Mouse (Mus musculus) regulatory T cell (primary cell): ENCODE results near the gene Serpinb6b.
"Not testable (repeated sequence)": the region's sequence is repeated elsewhere in the genome, so short reads cannot be mapped to it uniquely, and the experiment has no call there.

ENCODE experiments used
- in situ Hi-C: fragments of 300-600 bp; cut with MboI, MseI; formaldehyde crosslinking; loops from one replicate; pipeline ENCODE4 v1.15.1; 2025; ENCODE audit warnings: high pct_unique_total_duplicates

The Serpinb6b gene

GRCm38 (mm10) chr13:32964989-32965811 is at the start of gene Serpinb6b:
Serpinb6b (plus strand) TSS chr13:32965209.
- in situ Hi-C loops, result no loop called here

GRCm38 (mm10) chr13:32922622-32923021 is 42.4 kb upstream of the Serpinb6b start:
- in situ Hi-C loops, result no loop called here

DNA sequence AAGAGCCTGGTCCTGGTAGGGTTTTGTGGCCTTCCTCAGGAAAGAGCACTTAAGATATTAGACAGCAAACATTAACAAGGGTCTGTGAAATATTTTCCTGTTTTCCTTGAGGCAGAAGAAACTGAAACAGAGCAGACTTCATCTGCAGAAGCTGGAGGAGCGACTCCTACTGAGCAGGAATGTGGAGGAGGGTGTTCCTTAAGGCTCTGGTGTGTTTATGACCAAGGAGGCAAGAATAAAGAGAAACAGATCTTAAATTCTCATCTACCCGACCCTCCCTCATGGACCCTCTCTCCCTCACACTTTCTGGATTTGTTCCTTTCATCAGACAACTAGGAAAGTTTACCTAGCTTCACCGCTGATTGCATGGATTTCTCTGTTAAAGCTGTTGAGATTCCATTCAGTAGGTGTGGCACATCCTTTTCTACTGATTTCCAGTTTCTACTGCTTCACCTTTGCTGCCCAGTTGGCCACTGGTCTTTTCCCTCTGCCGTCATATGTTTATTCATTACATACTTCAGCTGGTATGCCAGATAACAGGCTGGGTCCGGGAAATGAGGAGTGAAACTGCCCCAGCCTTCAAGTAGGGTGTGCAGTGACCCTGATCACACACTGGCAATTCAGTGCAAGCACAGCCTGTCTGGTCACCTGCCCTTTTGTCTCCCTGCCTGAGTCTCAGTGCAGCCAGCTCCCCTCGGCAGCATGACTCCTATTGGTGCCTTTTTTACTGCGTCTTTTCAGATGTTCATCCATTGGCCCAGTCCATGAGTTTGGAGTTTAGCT is 40.2 kb upstream of the Serpinb6b start:
- in situ Hi-C loops, result no loop called here

GRCm38 (mm10) chr13:32926661-32927060 is 38.3 kb upstream of the Serpinb6b start:
- in situ Hi-C loops, result no loop called here

- in situ Hi-C loops, result no loop called here
Observed at GRCm38 (mm10) chr13:32927241-32927640, 37.8 kb upstream of the Serpinb6b start.

DNA sequence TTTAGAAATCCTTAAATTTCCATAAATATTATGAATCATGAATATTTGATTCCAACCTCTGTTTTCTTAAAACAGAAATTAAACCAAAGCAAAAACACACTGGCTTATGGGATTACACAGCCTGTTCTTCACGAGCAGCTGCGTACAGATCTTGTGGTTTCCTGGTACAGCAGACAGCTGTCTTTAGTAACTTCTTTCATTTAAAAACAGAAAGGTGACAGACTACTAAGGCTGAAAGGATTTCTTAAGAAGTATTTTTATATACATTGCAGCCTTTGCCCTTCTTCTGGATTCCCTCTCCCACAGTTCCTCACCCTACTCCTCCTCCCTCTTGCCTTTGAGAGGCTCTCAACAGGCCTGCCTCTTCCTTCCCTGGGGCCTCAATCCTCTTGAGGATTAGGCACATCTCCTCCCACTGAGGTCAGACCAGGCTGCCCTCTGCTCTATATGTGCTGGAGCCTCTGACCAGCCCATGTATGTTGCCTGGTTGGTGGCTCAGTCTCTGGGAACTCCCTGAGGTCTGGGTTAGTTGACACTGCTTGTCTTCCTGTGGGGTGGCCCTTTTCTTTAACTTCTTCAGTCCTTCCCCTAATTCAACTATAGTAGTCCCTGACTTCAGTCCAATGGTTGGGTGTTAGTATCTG is 35.8 kb upstream of the Serpinb6b start:
- in situ Hi-C loops, result no loop called here

DNA sequence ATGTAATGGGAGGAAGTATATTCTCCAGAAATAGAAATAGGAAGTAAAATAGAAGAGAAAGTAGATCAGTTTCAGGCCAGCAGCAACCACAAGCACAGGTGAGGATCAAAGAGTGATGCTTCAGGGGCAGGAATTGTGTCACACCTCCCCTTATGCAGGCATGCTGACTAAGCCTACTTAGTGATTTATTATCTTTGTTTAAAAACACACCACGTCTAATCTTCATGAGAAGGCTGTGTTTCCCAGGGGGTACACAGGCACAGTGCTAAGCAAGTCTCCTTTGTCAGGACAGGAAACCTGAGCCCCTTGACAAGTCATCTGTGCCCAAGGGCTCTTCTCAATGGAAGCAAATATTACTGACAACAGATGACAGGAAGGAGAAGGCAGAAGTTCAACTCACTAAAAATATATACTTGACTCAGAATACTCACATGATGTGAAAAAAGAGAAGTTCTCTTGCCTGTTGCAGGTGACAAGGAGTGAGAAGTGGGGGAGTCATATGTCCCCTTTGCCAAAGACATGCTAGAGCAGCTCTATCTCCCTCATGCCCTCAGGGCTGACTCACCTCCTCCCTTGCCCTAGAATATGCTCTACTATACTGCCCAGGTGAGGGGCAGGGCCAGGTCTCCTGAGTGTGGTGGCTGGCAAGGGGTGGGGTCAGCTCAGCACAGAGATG is 30.2 kb upstream of the Serpinb6b start:
- in situ Hi-C loops, result no loop called here

DNA sequence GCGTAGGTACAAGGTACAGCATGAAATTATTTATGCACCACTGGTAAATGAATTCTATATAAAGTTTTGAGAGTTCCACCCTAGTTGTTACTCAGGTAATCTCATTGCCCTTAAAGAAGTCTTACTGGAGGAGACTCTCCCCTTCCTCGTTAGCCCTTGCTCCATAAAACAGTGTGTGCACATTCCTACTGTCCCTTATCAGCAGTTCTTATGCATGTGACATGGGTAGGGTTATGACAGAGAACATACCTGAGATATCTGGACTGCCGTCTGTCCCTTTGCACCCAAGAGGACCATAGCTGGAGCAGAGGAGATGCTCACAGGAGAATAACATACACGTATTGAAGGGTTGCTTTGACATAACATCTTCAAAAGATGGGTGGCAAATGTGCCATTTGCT is 26.7 kb upstream of the Serpinb6b start:
- in situ Hi-C loops, result not testable (repeated sequence)

DNA sequence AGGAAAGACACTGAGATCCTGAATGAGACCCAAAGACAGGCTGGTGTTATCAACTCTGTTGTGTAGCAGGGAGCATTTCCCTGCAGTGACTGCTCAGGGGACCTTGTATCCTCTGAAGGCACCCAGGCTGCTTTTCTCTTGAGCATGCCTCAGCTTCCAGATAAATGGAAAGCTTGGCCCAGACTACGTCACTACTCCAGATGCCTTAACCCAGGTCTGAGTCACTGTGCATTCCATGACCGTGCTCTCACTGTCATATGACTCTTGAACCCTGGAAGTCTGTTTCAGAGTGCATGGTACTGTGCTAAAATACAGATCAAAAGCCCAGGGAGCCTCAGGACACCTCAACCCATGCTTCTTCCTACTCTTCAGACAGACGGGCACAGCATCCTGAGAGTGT is 25.8 kb upstream of the Serpinb6b start:
- in situ Hi-C loops, result not testable (repeated sequence)

GRCm38 (mm10) chr13:32956537-32956936 is 8.5 kb upstream of the Serpinb6b start:
- in situ Hi-C loops, result no loop called here

DNA sequence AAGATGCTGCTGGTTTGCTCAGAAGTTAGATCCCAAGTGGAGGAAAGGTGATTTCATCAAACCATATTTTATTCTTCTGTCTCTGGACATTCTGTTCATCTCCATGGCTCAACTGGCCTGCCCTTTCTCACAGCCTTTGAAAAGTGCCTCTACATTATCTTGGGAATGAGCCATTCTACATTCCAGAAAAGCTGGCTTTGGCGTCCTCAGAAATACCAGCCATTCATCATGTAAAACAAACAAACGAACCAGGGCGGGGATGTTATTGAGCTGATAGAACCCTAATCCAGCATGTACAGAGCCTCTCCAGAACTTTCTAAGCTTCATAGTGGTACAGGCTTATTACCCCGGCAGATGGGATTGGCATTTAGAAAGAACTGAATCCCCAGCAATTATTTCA is 7.1 kb upstream of the Serpinb6b start:
- in situ Hi-C loops, result no loop called here

DNA sequence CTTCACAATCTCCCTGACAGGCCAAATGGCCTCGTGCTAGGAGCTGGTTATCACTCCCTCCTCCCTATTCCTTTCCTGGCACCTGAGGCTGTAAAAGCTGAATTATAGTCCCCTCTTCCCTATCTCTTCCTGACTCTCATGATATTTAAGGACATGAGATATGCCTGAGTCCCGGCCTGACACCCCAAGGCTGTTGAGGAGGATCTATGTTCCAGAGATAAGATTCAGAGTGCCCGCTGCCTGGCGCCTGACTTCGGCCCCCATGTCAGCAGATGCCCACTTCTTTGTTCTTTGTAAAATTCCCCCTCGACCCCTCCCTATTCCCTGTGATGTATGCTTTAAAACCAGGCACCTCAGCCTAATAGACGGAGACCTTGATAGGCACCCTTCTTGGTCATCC is 6.5 kb upstream of the Serpinb6b start:
- in situ Hi-C loops, result not testable (repeated sequence)

DNA sequence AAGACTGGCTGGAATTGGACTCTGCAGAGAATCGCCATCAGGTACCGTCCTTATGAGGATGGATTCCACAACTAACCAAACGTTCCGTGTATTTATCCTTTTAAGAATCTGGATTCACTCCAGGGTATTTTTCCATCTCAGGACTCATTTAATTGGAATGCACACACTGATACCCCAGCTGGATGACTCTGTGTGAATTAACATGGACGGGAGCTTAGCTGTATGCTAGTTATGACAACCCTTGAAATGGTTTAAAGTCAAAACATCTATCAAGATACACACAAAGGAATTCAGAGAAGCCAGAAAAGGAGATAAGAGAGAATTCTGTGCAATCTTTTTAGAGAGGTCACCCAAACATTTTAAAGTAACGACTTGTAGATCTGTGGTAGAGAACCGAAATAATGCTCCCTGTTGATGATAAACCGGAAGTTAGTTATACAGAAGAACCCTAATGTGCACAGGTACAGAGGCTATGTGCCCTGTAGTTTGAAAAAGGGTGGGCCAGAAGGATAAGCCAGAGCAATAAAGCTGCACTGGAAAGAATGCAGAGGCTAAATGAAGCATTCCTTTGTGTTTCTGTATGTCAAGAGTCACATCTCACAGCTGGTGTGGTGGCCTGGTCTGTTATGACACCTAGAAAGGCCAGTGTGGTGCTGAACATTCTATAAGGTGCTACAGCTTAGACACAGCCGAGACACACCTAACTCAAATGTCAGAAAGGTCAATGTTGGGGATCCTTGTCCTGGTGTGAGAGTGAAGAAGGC is 837 bp upstream of the Serpinb6b start:
- in situ Hi-C loops, result no loop called here

- in situ Hi-C loops, result no loop called here
Observed at GRCm38 (mm10) chr13:32966116-32966515, 1.1 kb downstream of the Serpinb6b start.

GRCm38 (mm10) chr13:32967233-32967632 is 2.2 kb downstream of the Serpinb6b start:
- in situ Hi-C loops, result no loop called here

DNA sequence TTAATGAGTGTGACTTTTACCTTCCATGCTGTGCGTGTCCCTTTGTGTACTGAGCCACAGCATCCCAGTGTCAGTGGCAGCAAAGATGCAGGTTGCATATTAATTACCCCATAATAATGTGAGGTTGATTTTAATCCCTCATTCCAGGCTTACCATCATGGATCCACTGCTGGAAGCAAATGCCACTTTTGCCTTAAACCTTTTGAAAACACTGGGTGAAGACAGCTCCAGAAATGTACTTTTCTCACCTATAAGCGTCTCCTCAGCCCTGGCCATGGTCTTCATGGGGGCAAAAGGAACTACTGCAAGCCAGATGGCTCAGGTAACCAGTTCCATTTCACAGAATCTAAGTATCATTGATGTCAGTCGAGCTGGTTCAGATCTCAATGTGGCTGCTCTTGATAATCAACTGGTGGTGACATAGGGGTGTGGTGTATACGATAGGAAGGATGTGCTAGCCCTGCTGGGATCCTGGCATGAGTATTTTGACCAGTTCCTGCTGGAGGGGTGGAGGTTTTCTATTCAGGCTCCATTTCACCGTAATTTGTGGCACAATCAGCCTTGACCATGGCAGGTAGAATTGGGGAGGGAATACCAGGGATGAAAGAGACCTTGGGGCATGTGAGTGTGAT is 3.5 kb downstream of the Serpinb6b start:
- in situ Hi-C loops, result no loop called here

DNA sequence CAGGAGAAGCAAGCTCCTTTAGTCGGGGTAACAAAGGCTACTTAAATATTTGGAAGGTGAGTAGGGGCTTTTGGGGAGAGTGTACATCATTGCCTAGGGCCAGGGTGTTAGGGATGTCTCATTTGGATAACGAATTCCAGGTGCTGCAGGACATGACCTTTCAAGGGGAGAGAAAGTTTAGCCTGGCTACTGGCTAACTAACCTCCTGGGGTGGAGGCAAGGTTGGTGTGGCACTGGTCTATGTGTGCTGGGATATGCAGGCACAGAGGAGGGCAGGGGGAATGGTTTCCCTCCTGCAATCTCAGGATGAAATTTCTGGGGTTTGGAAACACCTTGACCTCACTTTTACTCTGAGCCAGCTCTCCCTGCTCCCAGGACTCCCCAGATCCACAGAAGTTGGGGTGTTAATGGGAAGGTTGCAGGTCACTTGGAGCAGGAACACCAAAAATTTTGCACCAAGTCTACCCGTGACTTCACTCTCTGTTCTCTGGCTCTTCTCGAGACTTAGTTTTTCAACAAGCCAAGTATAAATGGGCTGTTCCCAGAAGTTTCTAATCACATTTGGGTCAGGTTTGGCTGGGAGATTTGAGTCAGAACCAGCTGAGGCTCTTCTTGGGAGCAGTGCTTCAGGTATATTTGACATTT is 4.1 kb downstream of the Serpinb6b start:
- in situ Hi-C loops, result no loop called here

GRCm38 (mm10) chr13:32969641-32970040 is 4.6 kb downstream of the Serpinb6b start:
- in situ Hi-C loops, result no loop called here

DNA sequence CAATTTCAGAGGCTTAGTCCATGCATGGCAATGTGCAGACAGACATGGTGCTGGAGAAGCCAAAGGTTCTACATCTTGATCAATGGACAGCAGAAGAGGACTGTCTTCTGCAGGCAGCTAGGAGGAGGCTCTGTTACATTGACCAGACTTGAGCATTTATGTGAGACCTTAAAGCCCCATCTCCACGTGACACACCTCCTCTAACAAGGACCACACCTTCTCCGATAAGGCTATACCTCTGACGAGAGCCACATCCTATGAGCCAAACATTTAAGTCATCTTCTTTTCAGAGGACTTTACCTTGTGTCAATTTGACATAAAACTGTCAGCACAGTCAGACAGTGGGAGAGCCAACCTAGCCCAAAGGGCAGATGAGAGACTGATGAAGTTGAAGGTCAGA is 5.8 kb downstream of the Serpinb6b start:
- in situ Hi-C loops, result no loop called here

GRCm38 (mm10) chr13:32974268-32974667 is 9.3 kb downstream of the Serpinb6b start:
- in situ Hi-C loops, result no loop called here
